Mouse (Mus musculus) erythroblast, embryonic 14.5 days (primary cell): ENCODE measurements around the gene Ffar3.

Experiments
- GATA1 ChIP-seq: IDR thresholded peaks from 2 replicates; pipeline ENCODE4 v1.6.1; 2012; ENCODE audit warnings: low read length, inconsistent platforms, mixed read lengths
- TAL1 ChIP-seq: IDR thresholded peaks from 3 replicates; pipeline ENCODE4 v1.6.1; 2012; ENCODE audit warnings: low read length, inconsistent platforms, mixed read lengths

- TF ChIP-seq TAL1 (no peak), GATA1 (no peak)
Measured at GRCm38 (mm10) chr7:30857746-30858145, 1.8 kb upstream of the Ffar3 start.
